Mouse (Mus musculus) CH12.LX (cell line): ENCODE data around the gene Zbtb46. TPM values are rescaled to one million over a fixed set of nuclear protein-coding genes. Genes with fewer than 3 reads are reported as not detected.

ENCODE experiments used
- polyA plus RNA-seq: library from polyadenylated mRNA; unstranded; fragments of >175 nt; gene quantifications from 2 replicates; pipeline ENCODE4 v1.2.1, GENCODE M21; 2012; ENCODE audit warnings: low read depth; ENCODE audit not compliant: insufficient read length
- total RNA-seq, 2 experiments: library from RNA; depleted of rRNA; stranded (reverse); fragments of 300-350 nt in 1 of 2; fragments of >200 nt in 1 of 2; gene quantifications; 2 replicates each; pipeline ENCODE4 v1.2.3; 2012 to 2014

Zbtb46 gene
- total and polyA plus RNA-seq, 3 experiments = 5.3 to 9.3 (median 6.7) TPM

Other genes starting within 250 kb of the Zbtb46 start
Only the 20 nearest of the 21 such genes appear.
- 0.25 and 0.59 TPM in 2 replicates for gene Fndc11, start 239.4 kb downstream of the Zbtb46 start, total RNA-seq (2012; rRNA removed)
- not detected in 2 replicates for gene Fndc11, start 239.4 kb downstream of the Zbtb46 start, total RNA-seq (2014; rRNA removed)
- not detected in 2 replicates for gene Fndc11, start 239.4 kb downstream of the Zbtb46 start, polyA plus RNA-seq
- gene Helz2, start 217.4 kb downstream of the Zbtb46 start, total RNA-seq (2012; rRNA removed) = 14.8 and 18.3 TPM in 2 replicates
- 4.8 and 5.6 TPM in 2 replicates for gene Helz2, start 217.4 kb downstream of the Zbtb46 start, total RNA-seq (2014; rRNA removed)
- gene Helz2, start 217.4 kb downstream of the Zbtb46 start, polyA plus RNA-seq = 16.0 and 18.0 TPM in 2 replicates
- gene Gmeb2, start 171.4 kb downstream of the Zbtb46 start, total RNA-seq (2012; rRNA removed) = 14.2 and 17.3 TPM in 2 replicates
- 11.1 and 11.6 TPM in 2 replicates for gene Gmeb2, start 171.4 kb downstream of the Zbtb46 start, total RNA-seq (2014; rRNA removed)
- 20.4 and 20.7 TPM in 2 replicates for gene Gmeb2, start 171.4 kb downstream of the Zbtb46 start, polyA plus RNA-seq
- gene Stmn3, start 144.9 kb downstream of the Zbtb46 start, total RNA-seq (2012; rRNA removed) = not detected in 2 replicates
- gene Stmn3, start 144.9 kb downstream of the Zbtb46 start, total RNA-seq (2014; rRNA removed) = not detected in 2 replicates
- not detected in 2 replicates for gene Stmn3, start 144.9 kb downstream of the Zbtb46 start, polyA plus RNA-seq
- gene Rtel1, start 139.7 kb downstream of the Zbtb46 start, total RNA-seq (2012; rRNA removed) = 65.4 and 83.8 TPM in 2 replicates
- gene Rtel1, start 139.7 kb downstream of the Zbtb46 start, total RNA-seq (2014; rRNA removed) = 67.6 and 74.9 TPM in 2 replicates
- 70.7 and 89.2 TPM in 2 replicates for gene Rtel1, start 139.7 kb downstream of the Zbtb46 start, polyA plus RNA-seq
- 23.9 and 29.8 TPM in 2 replicates for gene Zgpat, start 94.5 kb downstream of the Zbtb46 start, total RNA-seq (2012; rRNA removed)
- gene Zgpat, start 94.5 kb downstream of the Zbtb46 start, total RNA-seq (2014; rRNA removed) = 18.4 and 19.3 TPM in 2 replicates
- gene Zgpat, start 94.5 kb downstream of the Zbtb46 start, polyA plus RNA-seq = 20.9 and 21.1 TPM in 2 replicates
- 29.2 and 35.5 TPM in 2 replicates for gene Arfrp1, start 94.0 kb downstream of the Zbtb46 start, total RNA-seq (2012; rRNA removed)
- gene Arfrp1, start 94.0 kb downstream of the Zbtb46 start, total RNA-seq (2014; rRNA removed) = 45.3 and 46.0 TPM in 2 replicates
- 55.6 and 72.7 TPM in 2 replicates for gene Arfrp1, start 94.0 kb downstream of the Zbtb46 start, polyA plus RNA-seq
- gene Lime1, start 79.3 kb downstream of the Zbtb46 start, total RNA-seq (2012; rRNA removed) = 59.7 and 61.8 TPM in 2 replicates
- gene Lime1, start 79.3 kb downstream of the Zbtb46 start, total RNA-seq (2014; rRNA removed) = 61.5 and 67.0 TPM in 2 replicates
- gene Lime1, start 79.3 kb downstream of the Zbtb46 start, polyA plus RNA-seq = 70.7 and 73.9 TPM in 2 replicates
- gene Abhd16b, start 33.8 kb upstream of the Zbtb46 start, total RNA-seq (2012; rRNA removed) = 0.13 TPM in 1 of 2 replicates, not detected in the other
- gene Abhd16b, start 33.8 kb upstream of the Zbtb46 start, total RNA-seq (2014; rRNA removed) = not detected in 2 replicates
- gene Abhd16b, start 33.8 kb upstream of the Zbtb46 start, polyA plus RNA-seq = 0.45 TPM in 1 of 2 replicates, not detected in the other
- gene Tpd52l2, start 37.7 kb upstream of the Zbtb46 start, total RNA-seq (2012; rRNA removed) = 80.7 and 90.4 TPM in 2 replicates
- gene Tpd52l2, start 37.7 kb upstream of the Zbtb46 start, total RNA-seq (2014; rRNA removed) = 126 and 127 TPM in 2 replicates
- 92.0 and 92.1 TPM in 2 replicates for gene Tpd52l2, start 37.7 kb upstream of the Zbtb46 start, polyA plus RNA-seq
- 54.5 and 57.6 TPM in 2 replicates for gene Dnajc5, start 61.1 kb upstream of the Zbtb46 start, total RNA-seq (2012; rRNA removed)
- gene Dnajc5, start 61.1 kb upstream of the Zbtb46 start, total RNA-seq (2014; rRNA removed) = 45.5 and 51.1 TPM in 2 replicates
- 54.6 and 62.7 TPM in 2 replicates for gene Dnajc5, start 61.1 kb upstream of the Zbtb46 start, polyA plus RNA-seq
- 20.3 and 31.9 TPM in 2 replicates for gene Uckl1, start 125.5 kb upstream of the Zbtb46 start, total RNA-seq (2012; rRNA removed)
- gene Uckl1, start 125.5 kb upstream of the Zbtb46 start, total RNA-seq (2014; rRNA removed) = 18.6 and 18.7 TPM in 2 replicates
- gene Uckl1, start 125.5 kb upstream of the Zbtb46 start, polyA plus RNA-seq = 16.0 and 18.0 TPM in 2 replicates
- 48.1 and 52.7 TPM in 2 replicates for gene Prpf6, start 132.4 kb upstream of the Zbtb46 start, total RNA-seq (2012; rRNA removed)
- gene Prpf6, start 132.4 kb upstream of the Zbtb46 start, total RNA-seq (2014; rRNA removed) = 28.3 and 28.8 TPM in 2 replicates
- gene Prpf6, start 132.4 kb upstream of the Zbtb46 start, polyA plus RNA-seq = 53.8 and 62.4 TPM in 2 replicates
- 16.6 and 18.1 TPM in 2 replicates for gene Zfp512b, start 133.4 kb upstream of the Zbtb46 start, total RNA-seq (2012; rRNA removed)
- 11.0 TPM in 2 replicates for gene Zfp512b, start 133.4 kb upstream of the Zbtb46 start, total RNA-seq (2014; rRNA removed)
- 26.8 and 27.1 TPM in 2 replicates for gene Zfp512b, start 133.4 kb upstream of the Zbtb46 start, polyA plus RNA-seq
- gene Samd10, start 139.8 kb upstream of the Zbtb46 start, total RNA-seq (2012; rRNA removed) = 2.7 and 3.8 TPM in 2 replicates
- gene Samd10, start 139.8 kb upstream of the Zbtb46 start, total RNA-seq (2014; rRNA removed) = 0.32 TPM in 1 of 2 replicates, not detected in the other
- 0.38 and 0.66 TPM in 2 replicates for gene Samd10, start 139.8 kb upstream of the Zbtb46 start, polyA plus RNA-seq
- 0.25 and 0.34 TPM in 2 replicates for gene Gm29797, start 197.6 kb upstream of the Zbtb46 start, total RNA-seq (2012; rRNA removed)
- not detected in 2 replicates for gene Gm29797, start 197.6 kb upstream of the Zbtb46 start, total RNA-seq (2014; rRNA removed)
- gene Gm29797, start 197.6 kb upstream of the Zbtb46 start, polyA plus RNA-seq = not detected in 2 replicates
- not detected in 2 replicates for gene Sox18, start 212.2 kb upstream of the Zbtb46 start, total RNA-seq (2012; rRNA removed)
- not detected in 2 replicates for gene Sox18, start 212.2 kb upstream of the Zbtb46 start, total RNA-seq (2014; rRNA removed)
- gene Sox18, start 212.2 kb upstream of the Zbtb46 start, polyA plus RNA-seq = not detected in 2 replicates
- 12.9 and 14.4 TPM in 2 replicates for gene Tcea2, start 220.9 kb upstream of the Zbtb46 start, total RNA-seq (2012; rRNA removed)
- gene Tcea2, start 220.9 kb upstream of the Zbtb46 start, total RNA-seq (2014; rRNA removed) = 9.2 TPM in 2 replicates
- 7.0 and 8.8 TPM in 2 replicates for gene Tcea2, start 220.9 kb upstream of the Zbtb46 start, polyA plus RNA-seq
- gene Rgs19, start 234.6 kb upstream of the Zbtb46 start, total RNA-seq (2012; rRNA removed) = 67.0 and 75.4 TPM in 2 replicates
- 40.2 and 50.2 TPM in 2 replicates for gene Rgs19, start 234.6 kb upstream of the Zbtb46 start, total RNA-seq (2014; rRNA removed)
- gene Rgs19, start 234.6 kb upstream of the Zbtb46 start, polyA plus RNA-seq = 155 and 159 TPM in 2 replicates
- gene Lkaaear1, start 239.0 kb upstream of the Zbtb46 start, total RNA-seq (2012; rRNA removed) = not detected in 2 replicates
- gene Lkaaear1, start 239.0 kb upstream of the Zbtb46 start, total RNA-seq (2014; rRNA removed) = not detected in 2 replicates
- gene Lkaaear1, start 239.0 kb upstream of the Zbtb46 start, polyA plus RNA-seq = not detected in 2 replicates